Mouse (Mus musculus) midbrain, postnatal 0 days (tissue): ENCODE measurements around the gene Larp6. TPM values are rescaled to one million over a fixed set of nuclear protein-coding genes. Genes with fewer than 3 reads are reported as not detected.
A peak's percentile ranks its signal among the peaks of the same experiment; 100 is the strongest.

Experiments
- ATAC-seq: fragments of 200-750 bp; cut with Nextera tagmentation; 2 replicates; pipeline ENCODE4 v1.8.0; 2017; ENCODE audit warnings: moderate number of reproducible peaks, mild to moderate bottlenecking, moderate TSS enrichment, moderate library complexity; ENCODE audit not compliant: low FRiP score
- DNase-seq: peaks from one replicate; pipeline ENCODE4 v3.0.0-alpha.2; 2015; ENCODE audit warnings: low spot score
- H3K27ac ChIP-seq: fragments of 300-500 bp; sonication (generic); 2 replicates; pipeline ENCODE4 v1.5.1; 2014; ENCODE audit warnings: low read depth, mild to moderate bottlenecking, low read length, mixed read lengths
- H3K27me3 ChIP-seq: fragments of 300-500 bp; sonication (generic); 2 replicates; pipeline ENCODE4 v1.6.1; 2014; ENCODE audit warnings: low read length, control low read depth, mixed read lengths; ENCODE audit not compliant: insufficient read depth
- H3K36me3 ChIP-seq: fragments of 300-500 bp; sonication (generic); 2 replicates; pipeline ENCODE4 v1.6.1; 2014; ENCODE audit warnings: low read length, control low read depth, mixed read lengths; ENCODE audit not compliant: insufficient read depth
- H3K4me1 ChIP-seq: fragments of 300-500 bp; sonication (generic); 2 replicates; pipeline ENCODE4 v1.6.1; 2014; ENCODE audit warnings: mild to moderate bottlenecking, control low read depth, antibody characterized with exemption, low read length, mixed read lengths; ENCODE audit not compliant: insufficient read depth
- H3K4me2 ChIP-seq: fragments of 300-500 bp; sonication (generic); 2 replicates; pipeline ENCODE4 v1.6.1; 2014; ENCODE audit warnings: low read depth, mild to moderate bottlenecking, low read length, mixed read lengths; ENCODE audit not compliant: poor library complexity, severe bottlenecking
- H3K4me3 ChIP-seq: fragments of 300-500 bp; sonication (generic); 2 replicates; pipeline ENCODE4 v1.5.1; 2014; ENCODE audit warnings: low read depth, mild to moderate bottlenecking, low read length, moderate library complexity
- H3K9ac ChIP-seq: fragments of 300-500 bp; sonication (generic); replicated peaks from 2 replicates; pipeline ENCODE4 v1.6.1; 2014; ENCODE audit warnings: mild to moderate bottlenecking, low read length, moderate library complexity, mixed read lengths; ENCODE audit not compliant: poor library complexity, severe bottlenecking
- H3K9me3 ChIP-seq: fragments of 300-500 bp; sonication (generic); 2 replicates; pipeline ENCODE4 v1.6.1; 2016; ENCODE audit warnings: low read length, control low read depth
- CTCF ChIP-seq: IDR thresholded peaks from 2 replicates; pipeline ENCODE4 v1.5.1; 2016; ENCODE audit warnings: antibody characterized with exemption, mild to moderate bottlenecking
- WGBS: fragments of 180-500 bp; shearing (Covaris S2); extraction: QIAGEN DNeasy Blood & Tissue Kit; methylation state at CpG from one replicate; pipeline ENCODE4 v1.1.7; 2014; 5-methylcytosine and 5-hydroxymethylcytosine counted together
- polyA plus RNA-seq: library from polyadenylated mRNA; unstranded; fragments of >200 nt; fragmentation: Nextera tagmentation; extraction: Ambion mirVana; gene quantifications from 2 replicates; pipeline ENCODE4 v1.2.1, GENCODE M21; 2015
- total RNA-seq: library from RNA; depleted of rRNA; stranded (reverse); fragments of >200 nt; gene quantifications from 2 replicates; pipeline ENCODE4 v1.2.3, GENCODE M21; 2014

The Larp6 gene
- total and polyA plus RNA-seq, 2 experiments from 2014 or later = 30.4 to 37.3 TPM

- ATAC-seq (no peak), DNase-seq (peak; percentile 72)
- Histone ChIP-seq H3K36me3 (no peaks in the 10 kb centered on the region), H3K9me3 (no peaks in the 10 kb centered on the region), H3K27me3 (no peaks in the 10 kb centered on the region), H3K4me3 (no peak overlapping the region), H3K9ac (no peak overlapping the region), H3K4me2 (no peak overlapping the region), H3K4me1 (no peaks in the 10 kb centered on the region), H3K27ac (no peak overlapping the region)
- TF ChIP-seq CTCF = peak; percentile 91
- WGBS = 34% methylated on average over 6 of the region's 6 CpGs
Observed at GRCm38 (mm10) chr9:60756258-60756657, 43.5 kb downstream of the Larp6 start.

DNA sequence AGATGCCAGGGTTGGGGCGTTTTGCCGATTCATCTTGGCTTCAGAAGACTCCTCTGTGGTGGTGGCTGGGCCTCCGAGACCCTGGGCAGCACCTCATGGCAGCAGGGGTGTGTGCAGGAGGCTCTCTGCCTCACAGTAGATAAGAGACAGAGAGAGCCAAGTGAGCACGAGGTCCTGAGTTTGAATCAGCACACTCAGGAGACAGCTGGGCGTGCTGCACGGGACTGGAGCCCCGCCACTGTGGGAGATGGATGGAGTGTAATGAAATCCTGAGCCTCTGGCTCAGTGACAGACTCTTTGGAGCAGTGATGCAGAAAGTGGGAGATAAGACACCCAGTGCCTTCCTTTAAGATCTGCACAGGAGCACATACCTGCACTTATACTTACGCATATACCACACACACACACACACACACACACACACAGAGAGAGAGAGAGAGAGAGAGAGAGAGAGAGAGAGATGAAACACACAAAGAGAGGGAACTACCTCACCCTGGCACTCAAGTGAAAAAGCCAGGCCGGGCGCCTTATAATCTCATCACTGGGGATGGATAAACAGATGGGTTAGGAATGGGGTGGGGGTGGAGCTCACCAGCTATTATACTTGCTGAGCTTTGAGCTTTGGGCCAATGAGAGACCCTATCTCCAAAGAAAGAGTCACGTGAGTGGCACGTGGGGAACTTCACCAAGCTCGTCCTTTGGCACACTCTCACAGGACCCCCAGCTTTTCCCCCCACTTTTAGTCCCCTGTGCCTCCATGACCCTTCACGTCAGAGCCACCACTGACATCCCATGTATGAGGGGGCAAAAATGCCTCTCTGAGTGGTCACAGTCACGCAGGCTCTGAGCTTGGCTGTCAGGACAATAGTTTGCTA, 44.3 kb downstream of the Larp6 start:
- no peak for ATAC-seq
- DNase-seq = no peak
- no peak overlapping the region for H3K27ac ChIP-seq
- 81% methylated on average over 15 of the region's 15 CpGs for WGBS
- no peak for TF ChIP-seq CTCF
- H3K9ac ChIP-seq = no peak overlapping the region
- H3K4me3 ChIP-seq = no peak overlapping the region
- no peak overlapping the region for H3K4me2 ChIP-seq
- H3K36me3 ChIP-seq = no peaks in the 10 kb centered on the region
- no peaks in the 10 kb centered on the region for H3K27me3 ChIP-seq
- H3K9me3 ChIP-seq = no peaks in the 10 kb centered on the region
- no peaks in the 10 kb centered on the region for H3K4me1 ChIP-seq

GRCm38 (mm10) chr9:60757817-60758216, 45.0 kb downstream of the Larp6 start:
- Histone ChIP-seq H3K36me3 (no peaks in the 10 kb centered on the region), H3K4me3 (no peak overlapping the region), H3K27ac (no peak overlapping the region), H3K9ac (no peak overlapping the region), H3K4me1 (no peaks in the 10 kb centered on the region), H3K4me2 (no peak overlapping the region), H3K9me3 (no peaks in the 10 kb centered on the region), H3K27me3 (no peaks in the 10 kb centered on the region)
- TF ChIP-seq CTCF = no peak
- ATAC-seq = no peak
- WGBS = 74% methylated on average over 5 of the region's 5 CpGs
- no peak for DNase-seq

- no peak for DNase-seq
- Histone ChIP-seq H3K4me2 (no peak overlapping the region), H3K36me3 (no peaks in the 10 kb centered on the region), H3K9me3 (no peaks in the 10 kb centered on the region), H3K4me3 (no peak overlapping the region), H3K4me1 (no peaks in the 10 kb centered on the region), H3K9ac (no peak overlapping the region), H3K27ac (no peak overlapping the region), H3K27me3 (no peaks in the 10 kb centered on the region)
- ATAC-seq = no peak
- TF ChIP-seq CTCF = no peak
- WGBS = 77% methylated on average over 10 of the region's 10 CpGs
Observed at GRCm38 (mm10) chr9:60759436-60760007, 46.7 kb downstream of the Larp6 start.

DNA sequence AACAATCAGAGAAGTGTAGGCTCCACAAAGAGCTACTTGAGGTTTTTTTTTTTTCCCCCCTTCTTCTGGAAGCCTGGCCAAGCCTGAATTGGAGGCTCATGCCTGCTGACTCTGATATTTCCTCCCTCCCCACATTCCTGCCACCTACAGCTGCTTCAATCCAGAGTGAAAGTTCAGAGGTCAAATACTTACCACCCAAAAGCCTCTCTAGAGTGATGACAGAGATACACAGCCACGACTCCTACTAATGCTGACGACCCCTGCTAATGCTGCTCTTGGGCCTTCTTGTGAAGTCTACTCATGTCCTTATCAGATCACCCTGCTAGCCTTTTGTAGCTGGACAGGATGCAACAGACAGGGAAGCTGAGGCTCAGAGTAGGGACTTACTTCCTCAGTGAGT, 52.4 kb downstream of the Larp6 start:
- WGBS = 40% methylated on average over 2 of the region's 2 CpGs
- no peak for ATAC-seq
- Histone ChIP-seq H3K9me3 (no peaks in the 10 kb centered on the region), H3K9ac (no peak overlapping the region), H3K4me1 (no peaks in the 10 kb centered on the region), H3K27me3 (no peaks in the 10 kb centered on the region), H3K4me3 (no peak overlapping the region), H3K27ac (no peak overlapping the region), H3K36me3 (no peaks in the 10 kb centered on the region), H3K4me2 (no peak overlapping the region)
- DNase-seq = no peak
- no peak for TF ChIP-seq CTCF

DNA sequence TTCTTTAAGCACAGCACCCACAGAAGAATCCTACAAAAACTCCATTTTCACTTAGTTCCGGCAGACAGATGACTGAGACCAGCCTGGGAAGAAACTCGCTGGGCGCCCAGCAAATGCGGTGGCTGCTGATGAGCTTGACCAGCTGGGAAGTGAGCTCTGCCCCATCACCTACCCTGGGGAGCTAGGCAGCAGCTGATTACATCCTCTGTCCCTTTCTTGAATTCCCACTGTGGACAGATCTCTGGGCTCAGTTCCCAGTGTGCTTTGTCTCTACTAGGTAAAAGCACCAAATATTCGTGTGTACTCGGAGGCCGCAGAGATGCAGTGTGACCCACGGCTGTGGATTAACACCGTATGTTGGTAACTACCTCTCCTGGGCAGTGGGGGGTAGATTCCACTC, 55.6 kb downstream of the Larp6 start:
- Histone ChIP-seq H3K9me3 (no peaks in the 10 kb centered on the region), H3K27ac (peak overlapping the region; percentile 26; the same call in 1 of the 2 replicates), H3K4me2 (no peak overlapping the region), H3K27me3 (no peaks in the 10 kb centered on the region), H3K4me1 (no peaks in the 10 kb centered on the region), H3K9ac (no peak overlapping the region), H3K36me3 (no peaks in the 10 kb centered on the region), H3K4me3 (no peak overlapping the region)
- TF ChIP-seq CTCF = no peak
- WGBS = 63% methylated on average over 9 of the region's 9 CpGs
- DNase-seq (peak; percentile 25), ATAC-seq (no peak)
